Mouse (Mus musculus): Measurements from ENCODE around the gene Epop.

Epop gene

GRCm38 (mm10) chr11:97629576-97629975, at the start of gene Epop:
Gene Epop, minus strand, starts transcription at chr11:97629702.
- DNase-seq, result peak; percentile 81 to 83

- DNase-seq, result no peak
Measured at GRCm38 (mm10) chr11:97678301-97678700, 48.8 kb upstream of the Epop start.

- DNase-seq, result no peak
Measured at GRCm38 (mm10) chr11:97677842-97678241, 48.3 kb upstream of the Epop start.

- DNase-seq, result no peak
Measured at GRCm38 (mm10) chr11:97677381-97677780, 47.9 kb upstream of the Epop start.

- no peak for DNase-seq
Measured at GRCm38 (mm10) chr11:97676050-97676754, 46.7 kb upstream of the Epop start.

- DNase-seq, result no peak
Measured at GRCm38 (mm10) chr11:97673148-97673547, 43.6 kb upstream of the Epop start.

- DNase-seq, result no peak
Measured at GRCm38 (mm10) chr11:97671177-97671527, 41.6 kb upstream of the Epop start.

- DNase-seq, result no peak
Measured at GRCm38 (mm10) chr11:97670234-97671176, 41.0 kb upstream of the Epop start.

GRCm38 (mm10) chr11:97669829-97670228, 40.3 kb upstream of the Epop start:
- no peak for DNase-seq

- no peak for DNase-seq
Measured at GRCm38 (mm10) chr11:97669268-97669667, 39.8 kb upstream of the Epop start.

GRCm38 (mm10) chr11:97668160-97668559, 38.7 kb upstream of the Epop start:
- no peak for DNase-seq

GRCm38 (mm10) chr11:97666794-97667193, 37.3 kb upstream of the Epop start:
- DNase-seq, result no peak

GRCm38 (mm10) chr11:97666221-97666620, 36.7 kb upstream of the Epop start:
- no peak for DNase-seq

- no peak for DNase-seq
Measured at GRCm38 (mm10) chr11:97665431-97665830, 35.9 kb upstream of the Epop start.

GRCm38 (mm10) chr11:97664771-97665240, 35.3 kb upstream of the Epop start:
- peak in 1 of 2 experiments; percentile 16 for DNase-seq

GRCm38 (mm10) chr11:97664339-97664665, 34.8 kb upstream of the Epop start:
- no peak for DNase-seq

GRCm38 (mm10) chr11:97663528-97664338, 34.2 kb upstream of the Epop start:
- peak; percentile 45 to 52 for DNase-seq

- peak; percentile 78 to 81 for DNase-seq
Measured at GRCm38 (mm10) chr11:97662893-97663527, 33.5 kb upstream of the Epop start, which contains the start of gene Mllt6. Gene Mllt6, plus strand, starts transcription at chr11:97663414.

- peak in 1 of 2 experiments; percentile 73 for DNase-seq
Measured at GRCm38 (mm10) chr11:97662207-97662892, 32.8 kb upstream of the Epop start.

- DNase-seq, result peak; percentile 65 to 69
Measured at GRCm38 (mm10) chr11:97661648-97662133, 32.2 kb upstream of the Epop start.
